ENCODE assay signal across 16 mouse cellular contexts in genomic region chr8:121936391-121936790, GRCm38 (mm10). TPM values are rescaled to one million over a fixed set of nuclear protein-coding genes. Genes with fewer than 3 reads are reported as not detected.
DNase-seq lines count a peak whose midpoint lies in the region; ATAC-seq lines count a peak whose summit lies in the region.
"Had no signal": no experiment of that assay in that cellular context is flagged by ENCODE, and none has a peak within 500 bp of the region (broad histone marks: within the 10 kb centered on the region; RNA-seq: fewer than 3 reads in every experiment).

No protein-coding gene starts in this region.

- peak overlapping the region; percentile 43; the same call in 1 of the 2 replicates for H3K9ac ChIP-seq in hindbrain, embryonic 13.5 days
- H3K9ac ChIP-seq in midbrain, embryonic 13.5 days (replicated peaks): no peak overlapping the region
- H3K9ac ChIP-seq in midbrain, embryonic 14.5 days (replicated peaks; ENCODE audit: low read length): no peak overlapping the region
- H3K9ac ChIP-seq: embryonic facial prominence, embryonic 15.5 days had no signal

- no peak for ATAC-seq in hindbrain, embryonic 13.5 days (ENCODE audit: low FRiP score)
- no peak for ATAC-seq in midbrain, embryonic 13.5 days
- ATAC-seq in midbrain, embryonic 14.5 days (ENCODE audit: low FRiP score, low TSS enrichment): no peak

- no peaks in the 10 kb centered on the region for H3K36me3 ChIP-seq in hindbrain, embryonic 13.5 days
- no peaks in the 10 kb centered on the region for H3K36me3 ChIP-seq in hindbrain, embryonic 10.5 days
- no peaks in the 10 kb centered on the region for H3K36me3 ChIP-seq in midbrain, embryonic 13.5 days
- H3K36me3 ChIP-seq in midbrain, embryonic 14.5 days (ENCODE audit: control insufficient read depth, insufficient read depth, low read length): no peaks in the 10 kb centered on the region
- H3K36me3 ChIP-seq: embryonic facial prominence, embryonic 15.5 days; limb, embryonic 10.5 days had no signal

- no peaks in the 10 kb centered on the region for H3K9me3 ChIP-seq in hindbrain, embryonic 13.5 days
- H3K9me3 ChIP-seq in hindbrain, embryonic 10.5 days: no peaks in the 10 kb centered on the region
- H3K9me3 ChIP-seq in midbrain, embryonic 13.5 days: no peaks in the 10 kb centered on the region
- H3K9me3 ChIP-seq in midbrain, embryonic 14.5 days (ENCODE audit: control insufficient read depth, low read length): no peaks in the 10 kb centered on the region
- H3K9me3 ChIP-seq: embryonic facial prominence, embryonic 15.5 days; limb, embryonic 10.5 days had no signal

- no peak overlapping the region for H3K4me2 ChIP-seq in hindbrain, embryonic 13.5 days
- H3K4me2 ChIP-seq in midbrain, embryonic 13.5 days (replicated peaks): no peak overlapping the region
- no peak overlapping the region for H3K4me2 ChIP-seq in midbrain, embryonic 14.5 days (ENCODE audit: low read length)
- H3K4me2 ChIP-seq: embryonic facial prominence, embryonic 15.5 days; lung, embryonic 14.5 days had no signal

- DNase-seq in hindbrain, embryonic 10.5 days (ENCODE audit: low spot score): no peak
- no peak for DNase-seq in midbrain, embryonic 14.5 days
- peak; percentile 46 to 65 for DNase-seq in gastrocnemius, postnatal 4 days (ENCODE audit: low spot score in 2 of 2)
- DNase-seq in urinary bladder, postnatal 25 days (ENCODE audit: low spot score): peak; percentile 54
- DNase-seq in adrenal gland, adult (ENCODE audit: inconsistent age in 2 of 2, low spot score in 1 of 2): no peak
- no peak for DNase-seq in cerebellum, adult 9-10 months
- DNase-seq: adrenal gland, postnatal 10 days; cerebellum, adult 11 months; heart, postnatal 36 days; lung, embryonic 14.5 days; thymus, postnatal 14 days had no signal

- no peak overlapping the region for H3K4me3 ChIP-seq in hindbrain, embryonic 13.5 days
- no peak overlapping the region for H3K4me3 ChIP-seq in hindbrain, embryonic 10.5 days
- no peak overlapping the region for H3K4me3 ChIP-seq in midbrain, embryonic 13.5 days (replicated peaks)
- H3K4me3 ChIP-seq in midbrain, embryonic 14.5 days (replicated peaks; ENCODE audit: low read depth, low read length): no peak overlapping the region
- H3K4me3 ChIP-seq: embryonic facial prominence, embryonic 15.5 days; limb, embryonic 10.5 days had no signal

- peak overlapping the region; percentile 90; the same call in 1 of the 2 replicates for H3K27ac ChIP-seq in hindbrain, embryonic 13.5 days
- H3K27ac ChIP-seq in hindbrain, embryonic 10.5 days: no peak overlapping the region
- peak overlapping the region; percentile 86; the same call in 1 of the 2 replicates for H3K27ac ChIP-seq in midbrain, embryonic 13.5 days
- no peak overlapping the region for H3K27ac ChIP-seq in midbrain, embryonic 14.5 days (replicated peaks; ENCODE audit: low read depth, low read length)
- H3K27ac ChIP-seq: embryonic facial prominence, embryonic 15.5 days; limb, embryonic 10.5 days had no signal

- 66% methylated on average over 14 of the region's 14 CpGs for WGBS in hindbrain, embryonic 13.5 days
- WGBS in hindbrain, embryonic 10.5 days: 73% methylated on average over 14 of the region's 14 CpGs
- 84% methylated on average over 14 of the region's 14 CpGs for WGBS in midbrain, embryonic 13.5 days
- WGBS in midbrain, embryonic 14.5 days: 87% methylated on average over 14 of the region's 14 CpGs

- no peaks in the 10 kb centered on the region for H3K27me3 ChIP-seq in hindbrain, embryonic 13.5 days
- no peaks in the 10 kb centered on the region for H3K27me3 ChIP-seq in hindbrain, embryonic 10.5 days (ENCODE audit: insufficient read depth, poor library complexity, severe bottlenecking)
- H3K27me3 ChIP-seq in midbrain, embryonic 13.5 days: no peaks in the 10 kb centered on the region
- H3K27me3 ChIP-seq in midbrain, embryonic 14.5 days (ENCODE audit: control insufficient read depth, insufficient read depth, low read length): no peaks in the 10 kb centered on the region
- H3K27me3 ChIP-seq: embryonic facial prominence, embryonic 15.5 days had no signal

- peaks cover 40% of the 10 kb centered on the region for H3K4me1 ChIP-seq in hindbrain, embryonic 13.5 days (replicated peaks)
- peaks cover 26% of the 10 kb centered on the region for H3K4me1 ChIP-seq in hindbrain, embryonic 10.5 days (replicated peaks)
- H3K4me1 ChIP-seq in midbrain, embryonic 13.5 days (replicated peaks): peaks cover 29% of the 10 kb centered on the region
- peaks cover 15% of the 10 kb centered on the region for H3K4me1 ChIP-seq in midbrain, embryonic 14.5 days (ENCODE audit: control insufficient read depth, insufficient read depth, low read length)

RNA-seq across cellular contexts. Expression of gene Car5a, which starts 8.3 kb away (rescaled TPM):
- polyA plus RNA-seq in hindbrain, embryonic 13.5 days (2015; fragmentation: Nextera tagmentation; extraction: Ambion mirVana): 0.19 and 0.43 TPM in 2 replicates
- 0.12 and 0.17 TPM in 2 replicates for polyA plus RNA-seq in hindbrain, embryonic 10.5 days (2016; fragmentation: Nextera tagmentation; extraction: Ambion mirVana)
- 0.12 and 0.53 TPM in 2 replicates for polyA plus RNA-seq in midbrain, embryonic 13.5 days (2015; fragmentation: Nextera tagmentation; extraction: Ambion mirVana)
- polyA plus RNA-seq in midbrain, embryonic 14.5 days (2014; fragmentation: Nextera tagmentation; extraction: Ambion mirVana): not detected in 2 replicates
- total RNA-seq in gastrocnemius, postnatal 4 days (2021): under 1 TPM in 1 of 2 experiments, not detected in 1; 0.44 TPM
- total RNA-seq: gastrocnemius, adult 8-10 months; heart, postnatal 36 days had no signal
- polyA plus RNA-seq: limb, embryonic 10.5 days; lung, embryonic 14.5 days had no signal

RNA-seq across cellular contexts. Expression of gene Banp, which starts 13.2 kb away (rescaled TPM):
- 50.3 and 59.0 TPM in 2 replicates for polyA plus RNA-seq in hindbrain, embryonic 13.5 days (2015; fragmentation: Nextera tagmentation; extraction: Ambion mirVana)
- 56.9 and 64.5 TPM in 2 replicates for polyA plus RNA-seq in hindbrain, embryonic 10.5 days (2016; fragmentation: Nextera tagmentation; extraction: Ambion mirVana)
- polyA plus RNA-seq in midbrain, embryonic 13.5 days (2015; fragmentation: Nextera tagmentation; extraction: Ambion mirVana): 59.0 and 62.4 TPM in 2 replicates
- polyA plus RNA-seq in midbrain, embryonic 14.5 days (2014; fragmentation: Nextera tagmentation; extraction: Ambion mirVana): 47.7 and 48.7 TPM in 2 replicates
- total RNA-seq in gastrocnemius, postnatal 4 days (2021): 10 to 100 TPM; 15.6 to 17.4 TPM

RNA-seq across cellular contexts. Expression of gene Slc7a5, which starts 28.9 kb away (rescaled TPM):
- polyA plus RNA-seq in hindbrain, embryonic 13.5 days (2015; fragmentation: Nextera tagmentation; extraction: Ambion mirVana): 37.9 and 39.7 TPM in 2 replicates
- polyA plus RNA-seq in hindbrain, embryonic 10.5 days (2016; fragmentation: Nextera tagmentation; extraction: Ambion mirVana): 27.2 and 27.6 TPM in 2 replicates
- 34.2 and 37.3 TPM in 2 replicates for polyA plus RNA-seq in midbrain, embryonic 13.5 days (2015; fragmentation: Nextera tagmentation; extraction: Ambion mirVana)
- polyA plus RNA-seq in midbrain, embryonic 14.5 days (2014; fragmentation: Nextera tagmentation; extraction: Ambion mirVana): 42.0 and 54.0 TPM in 2 replicates
- total RNA-seq in gastrocnemius, postnatal 4 days (2021): 10 to 100 TPM; 21.9 to 22.4 TPM

Comparison
In these comparisons a context has a peak if more than half of its experiments do, and no peak if none do; other contexts are left out.
1. H3K27ac ChIP-seq: peak in hindbrain, embryonic 13.5 days (single experiment) and midbrain, embryonic 13.5 days (single experiment); none in hindbrain, embryonic 10.5 days (single experiment) and midbrain, embryonic 14.5 days (single experiment).
2. DNase-seq: peak in gastrocnemius, postnatal 4 days (2 of 2) and urinary bladder, postnatal 25 days (single experiment); none in hindbrain, embryonic 10.5 days (single experiment), midbrain, embryonic 14.5 days (single experiment), adrenal gland, adult (0 of 2) and cerebellum, adult 9-10 months (single experiment).